Mouse (Mus musculus) liver, embryonic 14.5 days (tissue): ENCODE data around the gene Rftn1.

Experiments used
- CTCF ChIP-seq: IDR thresholded peaks from 2 replicates; pipeline ENCODE4 v1.5.1; 2016; ENCODE audit warnings: antibody characterized with exemption, low read depth, control low read depth
- EP300 ChIP-seq: IDR thresholded peaks from 2 replicates; pipeline ENCODE4 v1.6.1; 2016; ENCODE audit warnings: antibody characterized with exemption, low read depth

DNA sequence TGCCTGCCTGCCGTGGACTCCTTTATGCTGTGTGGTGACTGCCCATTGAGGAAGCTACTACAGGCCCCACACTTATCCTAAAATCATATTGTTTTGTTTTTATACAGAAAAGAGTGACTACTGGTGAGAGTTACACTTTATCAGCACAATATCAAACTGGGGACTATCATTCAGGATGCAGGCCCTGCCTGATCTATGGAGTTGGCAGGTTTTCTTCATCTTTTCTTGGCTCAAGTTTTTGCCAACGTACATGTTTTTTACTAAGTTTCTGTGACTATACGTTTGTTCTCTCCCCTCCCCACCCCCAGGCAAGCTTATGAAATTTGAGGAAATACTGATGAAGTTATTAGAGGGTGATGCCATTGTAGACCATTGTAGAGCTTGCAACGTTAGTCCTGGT, 27.5 kb upstream of the Rftn1 start:
- no peak for TF ChIP-seq CTCF
- no peak for TF ChIP-seq EP300
